Mouse (Mus musculus): Measurements from ENCODE around the gene Cdc42ep1.

Gene Cdc42ep1

GRCm38 (mm10) chr15:78849485-78849884 is 7.1 kb downstream of the Cdc42ep1 start:
- DNase-seq (ENCODE audit: low spot score) = no peak

DNA sequence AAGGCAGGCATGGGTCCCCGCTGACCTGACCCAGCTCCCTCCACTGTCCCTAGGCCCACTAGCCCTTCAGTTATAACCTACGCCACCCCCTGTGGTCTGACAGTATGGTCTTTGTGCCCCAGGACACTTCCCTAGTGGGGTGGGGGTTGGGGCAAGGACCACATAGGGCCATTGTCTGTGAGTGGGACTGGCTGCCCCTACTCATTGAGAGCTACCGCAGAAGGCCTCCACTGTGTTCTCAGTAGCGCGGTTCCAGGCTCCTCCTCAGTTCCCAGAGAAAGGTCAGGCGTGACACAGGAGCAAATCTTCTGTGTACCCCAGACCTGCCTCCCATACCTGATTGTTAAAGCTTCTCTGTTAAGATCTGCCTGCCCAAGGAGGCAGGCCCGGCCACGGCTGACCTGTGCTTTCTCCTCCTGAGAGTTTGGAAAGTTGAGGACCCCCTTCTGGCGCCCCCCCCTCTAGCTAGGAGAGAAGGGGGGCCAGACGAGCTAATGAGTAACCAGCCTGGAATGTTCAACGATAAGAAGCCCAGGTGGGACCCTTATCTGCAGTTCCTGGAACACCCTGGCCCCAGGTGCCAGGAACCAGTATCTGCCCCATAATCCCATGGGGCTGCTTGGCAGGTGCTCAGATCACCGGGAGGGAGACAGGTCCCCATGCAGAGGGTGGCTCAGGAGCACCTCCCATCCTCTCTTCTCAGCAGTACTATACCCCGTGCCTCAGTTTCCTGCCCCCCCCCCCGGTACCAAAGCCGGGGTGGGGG is 7.8 kb downstream of the Cdc42ep1 start:
- no peak for DNase-seq (ENCODE audit: low spot score)

DNA sequence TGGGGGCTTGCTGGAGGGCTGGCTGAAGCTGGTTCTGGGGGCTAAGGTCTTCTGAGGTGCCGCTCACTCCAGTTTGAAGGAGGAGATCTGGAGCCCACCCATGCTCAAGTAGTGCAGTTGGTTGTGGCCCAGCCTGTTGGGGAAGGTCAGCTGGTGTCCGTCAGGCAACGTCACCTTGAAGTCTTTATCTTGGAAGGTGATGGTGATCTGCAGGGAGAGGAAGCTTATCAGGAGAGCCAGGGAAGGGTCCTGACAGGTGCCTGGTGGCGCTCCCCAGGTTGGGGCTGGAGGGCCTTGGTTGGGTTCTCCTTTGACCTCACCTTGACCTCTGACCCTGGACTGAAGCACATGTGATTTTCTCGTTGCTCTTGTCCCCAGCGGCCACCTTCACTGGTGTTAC is 8.5 kb downstream of the Cdc42ep1 start:
- DNase-seq (ENCODE audit: low spot score) = no peak

DNA sequence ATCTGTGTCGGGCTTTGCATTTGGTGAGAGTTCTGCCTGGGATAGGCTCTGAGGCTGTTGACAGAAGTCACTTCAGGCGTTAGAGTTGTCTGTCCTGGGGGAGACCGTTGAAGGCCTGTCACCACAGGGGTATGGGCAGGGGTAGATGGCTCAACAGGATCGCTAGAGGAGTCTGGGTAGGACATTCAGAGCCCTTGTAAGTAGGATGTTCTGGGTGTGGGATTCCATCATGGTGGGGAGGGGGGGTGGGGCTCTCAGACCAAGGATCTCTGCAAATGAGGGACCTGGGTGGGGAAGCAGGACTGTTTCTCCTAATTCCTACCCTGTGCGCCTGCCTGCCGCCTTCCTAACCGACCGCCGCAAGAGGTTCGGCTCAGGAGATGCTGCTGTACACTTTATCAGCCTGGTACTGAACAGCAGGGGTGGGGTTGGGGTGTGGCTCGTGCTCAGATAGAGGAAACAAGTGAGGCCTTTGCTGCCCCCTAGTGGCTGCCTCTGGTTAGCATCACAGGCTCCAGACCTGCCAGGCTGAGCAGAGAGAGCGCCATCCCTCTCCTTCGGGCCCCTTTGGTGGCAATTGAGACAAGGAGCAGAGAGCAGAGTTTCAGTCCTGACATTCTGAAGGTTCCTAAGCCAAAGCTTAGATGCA is 9.2 kb downstream of the Cdc42ep1 start:
- DNase-seq (ENCODE audit: low spot score) = peak; percentile 93

DNA sequence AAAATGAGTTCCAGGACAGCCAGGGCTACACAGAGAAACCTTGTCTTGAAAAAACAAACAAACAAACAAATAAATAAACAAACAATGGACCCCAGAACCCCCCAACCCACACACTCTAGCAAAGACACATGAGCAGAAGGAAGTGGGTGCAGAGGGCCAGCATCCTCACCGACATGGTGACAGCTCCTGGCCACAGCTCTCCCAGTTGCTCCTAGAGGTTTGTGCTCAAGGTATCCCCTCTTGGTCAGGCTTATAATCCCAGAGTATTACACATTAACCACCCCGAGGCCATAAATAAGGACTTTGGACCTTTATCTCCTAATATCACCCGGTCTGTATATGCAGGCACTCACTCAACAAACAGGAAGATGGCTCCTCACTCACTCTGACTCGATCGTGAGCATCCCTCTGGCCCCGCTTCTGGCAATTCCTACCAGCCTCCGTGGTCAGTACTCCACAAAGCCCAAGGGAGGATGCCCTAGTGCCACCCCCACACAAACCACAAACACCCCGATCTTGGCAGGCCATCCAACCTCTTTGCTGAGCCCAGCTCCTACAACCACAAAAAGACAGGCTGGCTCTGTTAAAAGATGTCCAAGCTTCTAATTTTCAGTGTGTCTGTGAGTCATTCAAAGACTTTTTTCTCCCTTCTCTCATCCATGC is 13.0 kb downstream of the Cdc42ep1 start, which contains the start of gene Lgals2:
Gene Lgals2 (minus strand): TSS at position 227 of the 663 bp plus-strand sequence.
- DNase-seq (ENCODE audit: low spot score) = no peak

GRCm38 (mm10) chr15:78857009-78857408 is 14.6 kb downstream of the Cdc42ep1 start:
- DNase-seq (ENCODE audit: low spot score) = peak; percentile 72

DNA sequence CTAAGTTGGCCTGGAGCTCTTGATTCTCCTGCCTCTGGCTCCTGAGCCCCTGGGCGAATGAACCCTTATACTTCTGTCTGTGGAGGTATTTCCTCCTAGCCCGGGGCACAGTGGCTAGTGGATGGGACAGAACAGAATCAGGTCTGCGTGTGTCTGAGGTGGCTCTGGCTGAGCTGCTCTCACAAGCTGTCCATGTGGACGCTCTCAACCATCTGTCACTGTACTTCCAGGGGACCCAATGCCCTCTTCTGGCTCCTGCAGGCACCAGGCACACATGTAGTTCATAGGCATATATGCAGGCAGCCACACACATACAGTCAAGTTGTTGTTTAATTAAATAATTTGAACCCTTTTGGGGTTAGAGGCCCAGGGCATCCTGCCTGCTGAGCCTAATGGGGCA is 16.9 kb downstream of the Cdc42ep1 start:
- DNase-seq (ENCODE audit: low spot score) = no peak

DNA sequence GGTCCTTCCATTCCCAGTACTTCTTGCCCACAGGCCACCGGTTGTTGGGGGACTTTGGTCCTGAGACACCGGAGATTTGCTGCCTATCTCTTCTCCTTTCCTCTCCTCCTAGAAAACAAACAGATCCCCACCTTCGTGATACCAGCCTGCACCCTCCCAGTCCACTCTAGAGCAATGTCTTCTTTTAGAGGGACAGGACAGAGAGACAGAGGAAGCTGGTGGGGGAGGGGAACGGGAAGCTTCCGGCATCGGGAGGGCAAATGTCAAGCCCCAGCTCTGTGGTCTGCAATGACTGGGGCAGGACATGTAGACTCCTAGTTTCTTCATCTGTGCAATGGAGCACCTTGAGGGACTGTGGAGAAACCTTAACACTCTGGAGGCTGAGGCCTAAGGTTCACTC is 17.3 kb downstream of the Cdc42ep1 start:
- no peak for DNase-seq (ENCODE audit: low spot score)

DNA sequence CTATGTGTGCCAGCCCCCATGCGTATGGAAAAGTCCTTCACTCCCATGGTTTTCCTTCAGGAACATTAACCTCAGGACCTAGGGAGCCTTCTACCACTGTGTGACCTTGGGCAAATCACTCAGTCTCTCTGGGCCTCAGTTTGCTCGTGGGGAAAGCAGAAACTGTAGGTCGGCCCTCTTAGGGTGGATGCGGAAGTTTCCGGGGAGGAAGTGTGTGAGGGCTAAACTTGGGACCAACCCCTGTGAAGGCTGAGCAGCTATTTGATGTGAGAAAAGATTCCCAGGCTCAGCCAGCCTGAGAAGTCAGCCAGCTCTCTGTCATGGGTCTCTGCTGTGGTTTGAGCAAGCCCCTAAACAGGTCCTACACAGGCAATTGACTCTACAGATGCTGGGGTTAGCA is 19.9 kb downstream of the Cdc42ep1 start:
- DNase-seq (ENCODE audit: low spot score) = no peak

DNA sequence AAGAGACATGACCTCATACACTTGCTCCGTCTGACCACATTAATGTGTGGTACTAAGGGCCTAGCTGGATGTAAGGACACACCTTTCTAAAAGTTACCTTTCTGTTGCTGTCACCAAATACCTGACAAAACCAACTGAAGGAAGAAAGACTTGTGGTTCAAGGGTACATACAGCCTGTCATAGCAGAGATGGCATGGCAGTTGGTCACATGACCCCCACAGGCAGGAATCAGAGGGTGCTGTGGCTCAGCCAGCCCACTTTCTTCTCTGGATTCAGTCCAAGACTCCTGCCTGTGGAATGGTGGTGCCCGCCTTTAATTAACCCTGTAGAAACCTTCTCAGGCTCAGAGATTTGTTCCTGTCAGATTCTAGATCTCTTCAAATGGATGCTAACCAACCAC is 20.7 kb downstream of the Cdc42ep1 start:
- DNase-seq (ENCODE audit: low spot score) = no peak

- DNase-seq (ENCODE audit: low spot score) = no peak
Observed at GRCm38 (mm10) chr15:78863852-78864253, 21.4 kb downstream of the Cdc42ep1 start.

DNA sequence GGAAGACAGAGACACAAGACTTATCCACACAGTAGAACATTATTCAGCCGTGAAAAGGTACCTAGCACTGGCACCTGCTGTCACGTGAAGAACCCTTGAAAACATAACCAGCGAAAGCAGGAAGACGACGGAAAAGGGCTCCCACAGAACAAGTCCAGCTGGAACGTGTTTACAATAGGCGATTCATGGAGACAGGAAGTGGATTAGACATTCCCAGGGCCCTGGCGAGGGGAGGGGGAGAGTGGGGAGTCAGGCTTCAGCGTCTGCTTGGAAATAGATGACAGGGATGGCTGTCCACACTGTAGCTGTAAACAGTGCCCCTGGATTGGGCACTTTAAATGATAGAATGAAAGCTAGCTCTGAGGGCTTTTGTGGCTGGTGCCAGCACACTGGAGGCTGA is 26.0 kb downstream of the Cdc42ep1 start:
- DNase-seq (ENCODE audit: low spot score) = peak; percentile 86

DNA sequence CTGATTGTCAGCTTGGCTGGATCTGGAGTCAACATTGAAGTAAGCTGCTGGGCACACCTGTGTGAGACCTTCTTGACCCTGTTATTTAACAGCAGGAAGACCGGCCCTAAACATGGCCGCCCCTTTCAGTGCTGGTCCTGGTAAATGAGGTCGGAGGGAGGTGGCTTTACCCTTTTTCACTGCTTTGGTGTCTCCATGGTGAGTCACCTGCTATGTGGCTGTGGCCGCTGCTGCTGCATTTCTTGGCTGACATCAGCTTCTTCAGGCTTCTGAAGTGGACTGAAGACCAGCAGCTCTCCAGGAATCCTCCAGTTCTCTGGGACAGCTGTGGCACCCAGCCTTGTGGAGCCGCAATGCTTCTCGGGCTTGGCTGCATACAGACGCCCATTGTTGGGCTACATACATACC is 26.4 kb downstream of the Cdc42ep1 start:
- DNase-seq (ENCODE audit: low spot score) = no peak

GRCm38 (mm10) chr15:78869775-78870174 is 27.4 kb downstream of the Cdc42ep1 start:
- peak; percentile 66 for DNase-seq (ENCODE audit: low spot score)

DNA sequence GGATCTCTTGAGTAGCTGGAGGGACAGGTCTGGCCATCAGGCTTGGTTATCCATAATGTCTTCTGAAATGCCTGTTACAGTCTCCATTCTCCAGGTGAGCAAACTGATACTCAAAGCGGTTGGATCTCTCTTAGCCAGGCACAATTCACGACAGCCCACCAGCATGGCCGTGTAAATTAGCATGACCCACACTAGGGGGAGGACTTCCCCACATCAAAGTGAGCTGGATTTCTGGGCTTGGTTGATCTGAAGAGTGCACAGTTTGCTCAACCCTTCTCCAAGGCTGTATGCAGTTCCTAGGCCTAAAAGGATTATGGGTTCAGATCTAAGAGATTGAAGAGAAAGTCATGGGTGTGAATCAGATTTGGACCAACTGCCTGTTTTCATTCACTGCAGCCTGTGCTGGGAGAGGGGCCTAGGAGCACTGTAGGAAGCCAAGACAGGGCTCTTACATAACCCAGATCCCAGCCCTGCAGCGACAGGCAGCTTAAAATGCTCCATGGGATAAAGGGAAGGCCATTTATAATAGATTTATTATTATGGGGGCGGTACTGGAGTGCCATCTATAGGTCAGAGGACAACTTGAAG is 29.7 kb downstream of the Cdc42ep1 start:
- no peak for DNase-seq (ENCODE audit: low spot score)

GRCm38 (mm10) chr15:78873803-78874435 is 31.5 kb downstream of the Cdc42ep1 start:
- DNase-seq (ENCODE audit: low spot score) = no peak

DNA sequence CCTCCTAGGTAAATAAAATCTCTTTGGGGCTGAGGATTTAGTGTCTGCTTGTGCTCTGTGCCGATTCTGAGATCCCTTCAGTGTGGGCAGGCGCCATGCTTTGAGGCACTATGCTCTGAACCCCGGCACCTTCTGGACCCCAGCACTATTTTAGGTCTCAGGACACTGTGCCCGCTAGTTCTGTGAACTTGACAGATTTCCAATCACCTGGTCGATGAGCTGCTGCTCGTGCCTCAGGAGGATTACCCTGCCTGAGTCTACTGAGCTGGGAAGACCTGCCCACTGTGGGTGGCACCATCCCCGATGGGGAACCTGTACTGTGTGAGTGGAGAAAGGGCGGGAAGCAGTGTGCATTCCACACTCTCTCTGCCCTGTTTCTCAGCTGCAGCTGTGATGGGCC is 32.6 kb downstream of the Cdc42ep1 start:
- no peak for DNase-seq (ENCODE audit: low spot score)

DNA sequence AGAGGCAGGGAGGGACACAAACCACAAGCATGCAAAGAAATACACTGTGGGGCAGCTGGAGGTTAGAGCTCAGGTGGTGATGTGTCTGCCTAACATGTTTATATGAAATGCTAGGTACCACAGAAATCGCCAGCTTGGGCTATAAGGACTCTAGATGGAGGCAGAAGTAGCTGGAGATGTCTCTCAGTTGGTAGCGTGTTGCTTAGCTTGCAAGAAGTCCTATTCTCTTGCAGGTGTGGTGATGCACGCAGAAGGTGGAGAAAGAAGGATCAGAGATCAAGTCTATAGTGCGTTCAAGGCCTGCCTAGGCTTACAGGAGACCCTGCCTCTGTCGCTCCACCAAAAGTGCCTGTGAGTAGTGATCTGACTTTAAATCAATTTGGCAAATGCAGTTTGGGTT is 33.1 kb downstream of the Cdc42ep1 start:
- no peak for DNase-seq (ENCODE audit: low spot score)

GRCm38 (mm10) chr15:78876258-78876696 is 33.9 kb downstream of the Cdc42ep1 start:
- DNase-seq (ENCODE audit: low spot score) = peak; percentile 90

- peak; percentile 97 for DNase-seq (ENCODE audit: low spot score)
Observed at GRCm38 (mm10) chr15:78876991-78877809, 34.8 kb downstream of the Cdc42ep1 start, which contains the start of gene Gga1. Gene Gga1 (plus strand): TSS chr15:78877190.

- no peak for DNase-seq (ENCODE audit: low spot score)
Observed at GRCm38 (mm10) chr15:78877810-78878390, 35.5 kb downstream of the Cdc42ep1 start.
